30 mouse cellular contexts compared by ENCODE assay signal in the genomic region with DNA sequence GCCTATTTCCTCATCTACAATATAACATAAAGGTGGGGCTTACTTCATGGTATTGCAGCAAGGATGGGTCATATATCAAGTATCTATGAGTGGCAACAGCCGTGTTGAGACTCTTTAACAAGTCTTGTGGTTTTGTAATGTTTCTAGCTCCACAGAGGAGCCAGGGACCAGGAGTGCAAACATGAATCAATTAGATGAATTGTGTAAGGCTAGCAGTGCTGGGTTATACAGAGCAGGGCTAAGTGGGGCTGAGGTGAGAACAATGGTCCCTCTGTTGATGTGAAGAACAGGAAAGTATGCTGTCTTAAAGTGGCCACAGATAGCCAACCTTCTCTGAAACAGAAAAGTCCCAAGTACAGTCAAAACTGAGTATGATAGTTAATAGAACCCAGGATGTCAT.
DNase-seq lines count a peak whose midpoint lies in the region; ATAC-seq and TF ChIP-seq lines count a peak whose summit lies in the region.
"Had no signal": no experiment of that assay in that cellular context is flagged by ENCODE, and none has a peak within 500 bp of the region (broad histone marks: within the 10 kb centered on the region; RNA-seq: fewer than 3 reads in every experiment).

No protein-coding gene starts in this region.

- H3K27ac ChIP-seq in limb, embryonic 11.5 days (replicated peaks; ENCODE audit: low read depth, low read length) = no peak overlapping the region
- no peak overlapping the region for H3K27ac ChIP-seq in limb, embryonic 10.5 days
- H3K27ac ChIP-seq in lung, embryonic 15.5 days = no peak overlapping the region
- no peak overlapping the region for H3K27ac ChIP-seq in lung, postnatal 0 days (ENCODE audit: low read length)
- H3K27ac ChIP-seq: embryonic facial prominence, embryonic 13.5 days; embryonic facial prominence, embryonic 15.5 days; forebrain, embryonic 10.5 days; forebrain, embryonic 12.5 days had no signal

- WGBS in limb, embryonic 11.5 days = 68% methylated on average over 1 of the region's 1 CpGs
- WGBS in limb, embryonic 10.5 days = 74% methylated on average over 1 of the region's 1 CpGs
- WGBS in lung, embryonic 15.5 days = 62% methylated on average over 1 of the region's 1 CpGs
- WGBS in lung, postnatal 0 days = 51% methylated on average over 1 of the region's 1 CpGs

- no peak for ATAC-seq in limb, embryonic 11.5 days (ENCODE audit: insufficient number of reproducible peaks, low FRiP score, low TSS enrichment, low read depth)
- peak; percentile 79; the same call in 1 of the 2 replicates for ATAC-seq in lung, embryonic 15.5 days (ENCODE audit: borderline replicate concordance, extremely low read depth, low FRiP score, low TSS enrichment)
- peak; percentile 78 for ATAC-seq in lung, postnatal 0 days
- ATAC-seq: activated CD4-positive, CD25-positive, alpha-beta regulatory T cell, adult 4 months; CD4-positive, CD25-positive, alpha-beta regulatory T cell, adult 4 months; forebrain, embryonic 14.5 days; Patski had no signal

- no peaks in the 10 kb centered on the region for H3K9me3 ChIP-seq in limb, embryonic 11.5 days (ENCODE audit: control insufficient read depth, low read length)
- H3K9me3 ChIP-seq in limb, embryonic 10.5 days (replicated peaks) = no peaks in the 10 kb centered on the region
- H3K9me3 ChIP-seq in lung, embryonic 15.5 days = no peaks in the 10 kb centered on the region
- H3K9me3 ChIP-seq in lung, postnatal 0 days (ENCODE audit: low read length) = no peaks in the 10 kb centered on the region
- H3K9me3 ChIP-seq: embryonic facial prominence, embryonic 13.5 days; embryonic facial prominence, embryonic 15.5 days; forebrain, embryonic 10.5 days; forebrain, embryonic 12.5 days had no signal

- no peaks in the 10 kb centered on the region for H3K4me1 ChIP-seq in limb, embryonic 11.5 days (ENCODE audit: control insufficient read depth, insufficient read depth, low read length)
- H3K4me1 ChIP-seq in limb, embryonic 10.5 days = no peaks in the 10 kb centered on the region
- no peaks in the 10 kb centered on the region for H3K4me1 ChIP-seq in lung, embryonic 15.5 days
- H3K4me1 ChIP-seq in lung, postnatal 0 days (ENCODE audit: insufficient read depth, low read depth, low read length) = no peaks in the 10 kb centered on the region
- H3K4me1 ChIP-seq: embryonic facial prominence, embryonic 13.5 days; embryonic facial prominence, embryonic 15.5 days; forebrain, embryonic 10.5 days; forebrain, embryonic 12.5 days had no signal

- H3K4me2 ChIP-seq in limb, embryonic 11.5 days (ENCODE audit: low read depth, severe bottlenecking) = no peak overlapping the region
- H3K4me2 ChIP-seq in lung, embryonic 15.5 days = no peak overlapping the region
- no peak overlapping the region for H3K4me2 ChIP-seq in lung, postnatal 0 days (replicated peaks; ENCODE audit: low read depth, low read length)
- H3K4me2 ChIP-seq: embryonic facial prominence, embryonic 13.5 days; embryonic facial prominence, embryonic 15.5 days; forebrain, embryonic 12.5 days had no signal

- 0 out of 2 replicates have a peak, but pooled peaks have one; percentile 29 for TF ChIP-seq EP300 in lung, postnatal 0 days (IDR thresholded peaks at IDR 0.05)

- TF ChIP-seq CTCF in lung, postnatal 0 days (IDR thresholded peaks at IDR 0.05) = no peak

- no peak overlapping the region for H3K9ac ChIP-seq in limb, embryonic 11.5 days (ENCODE audit: low read length)
- H3K9ac ChIP-seq in lung, embryonic 15.5 days = no peak overlapping the region
- no peak overlapping the region for H3K9ac ChIP-seq in lung, postnatal 0 days (replicated peaks; ENCODE audit: low read depth)
- H3K9ac ChIP-seq: embryonic facial prominence, embryonic 13.5 days; embryonic facial prominence, embryonic 15.5 days; forebrain, embryonic 12.5 days had no signal

- peak; percentile 21 for DNase-seq in limb, embryonic 11.5 days (ENCODE audit: low spot score)
- no peak for DNase-seq in limb, embryonic 10.5 days (ENCODE audit: low spot score)
- DNase-seq in lung, postnatal 10 days = no peak
- DNase-seq in lung, postnatal 0 days (ENCODE audit: low spot score) = peak; percentile 36
- no peak for DNase-seq in lung, postnatal 4 days
- peak; percentile 45 for DNase-seq in forelimb bud, embryonic 11.5 days (ENCODE audit: low read depth, low spot score)
- DNase-seq in adipocyte (ENCODE audit: low spot score) = no peak
- DNase-seq: adrenal gland, adult 2 months; adrenal gland, postnatal 10 days; adrenal gland, postnatal 25 days; B cell, adult 2 months; cerebellum, adult 11 months; cerebellum, adult 18-20 months; cerebellum, adult 8-10 months; cerebellum, adult 9-11 months; cerebellum, postnatal 14 days; cerebellum, postnatal 36 days; embryo, embryonic 11 days had no signal

- H3K4me3 ChIP-seq in limb, embryonic 11.5 days (ENCODE audit: low read depth, low read length) = no peak overlapping the region
- H3K4me3 ChIP-seq in limb, embryonic 10.5 days = no peak overlapping the region
- no peak overlapping the region for H3K4me3 ChIP-seq in lung, embryonic 15.5 days
- no peak overlapping the region for H3K4me3 ChIP-seq in lung, postnatal 0 days (ENCODE audit: low read depth, low read length)
- H3K4me3 ChIP-seq: embryonic facial prominence, embryonic 13.5 days; embryonic facial prominence, embryonic 15.5 days; erythroblast, embryonic 14.5 days; forebrain, embryonic 10.5 days; forebrain, embryonic 12.5 days had no signal

- H3K27me3 ChIP-seq in limb, embryonic 11.5 days (ENCODE audit: control insufficient read depth, insufficient read depth, low read length) = no peaks in the 10 kb centered on the region
- H3K27me3 ChIP-seq in limb, embryonic 10.5 days (ENCODE audit: low read depth, poor library complexity, severe bottlenecking) = no peaks in the 10 kb centered on the region
- H3K27me3 ChIP-seq in lung, embryonic 15.5 days = no peaks in the 10 kb centered on the region
- no peaks in the 10 kb centered on the region for H3K27me3 ChIP-seq in lung, postnatal 0 days (replicated peaks; ENCODE audit: insufficient read depth, low read length)
- H3K27me3 ChIP-seq: CH12.LX; embryonic facial prominence, embryonic 13.5 days; embryonic facial prominence, embryonic 15.5 days; forebrain, embryonic 12.5 days; Patski had no signal

- no peaks in the 10 kb centered on the region for H3K36me3 ChIP-seq in limb, embryonic 11.5 days (ENCODE audit: control insufficient read depth, insufficient read depth, low read length)
- H3K36me3 ChIP-seq in limb, embryonic 10.5 days = no peaks in the 10 kb centered on the region
- H3K36me3 ChIP-seq in lung, embryonic 15.5 days = no peaks in the 10 kb centered on the region
- H3K36me3 ChIP-seq in lung, postnatal 0 days (ENCODE audit: insufficient read depth, low read length) = no peaks in the 10 kb centered on the region
- H3K36me3 ChIP-seq: embryonic facial prominence, embryonic 13.5 days; embryonic facial prominence, embryonic 15.5 days; forebrain, embryonic 10.5 days; forebrain, embryonic 12.5 days; G1E had no signal

Comparison
In these comparisons a context has a peak if more than half of its experiments do, and no peak if none do; other contexts are left out.
1. DNase-seq: peak in limb, embryonic 11.5 days (single experiment), lung, postnatal 0 days (single experiment) and forelimb bud, embryonic 11.5 days (single experiment); none in limb, embryonic 10.5 days (single experiment), lung, postnatal 10 days (single experiment), lung, postnatal 4 days (0 of 2) and adipocyte (single experiment).